Mouse (Mus musculus): ENCODE measurements around the gene Klrb1b. TPM values are rescaled to one million over a fixed set of nuclear protein-coding genes. Genes with fewer than 3 reads are reported as not detected.

The Klrb1b gene
- polyA plus RNA-seq (2014; fragmentation: Illumina TruSeq; extraction: RNeasy Lipid Tissue Mini Kit (QIAGEN cat#74804); ENCODE audit: low read depth, low replicate concordance): not detected

GRCm38 (mm10) chr6:128826132-128826531 lies at the start of gene Klrb1b, which contains the start of gene Gm44511:
TSS of gene Klrb1b (minus strand) at chr6:128826331.
TSS of gene Gm44511 (minus strand) at chr6:128826315.

GRCm38 (mm10) chr6:128789115-128789514 lies 37.0 kb downstream of the Klrb1b start, which contains the start of gene Klrb1c:
TSS of gene Klrb1c (minus strand) at chr6:128789215.

Other genes starting within 250 kb of the Klrb1b start
- not detected for gene A2ml1, start 244.7 kb downstream of the Klrb1b start, polyA plus RNA-seq (2014; fragmentation: Illumina TruSeq; extraction: RNeasy Lipid Tissue Mini Kit (QIAGEN cat#74804); ENCODE audit: low read depth, low replicate concordance)
- gene Klrb1a, start 202.8 kb downstream of the Klrb1b start, polyA plus RNA-seq (2014; fragmentation: Illumina TruSeq; extraction: RNeasy Lipid Tissue Mini Kit (QIAGEN cat#74804); ENCODE audit: low read depth, low replicate concordance): not detected
- gene Clec2h, start 163.9 kb downstream of the Klrb1b start, polyA plus RNA-seq (2014; fragmentation: Illumina TruSeq; extraction: RNeasy Lipid Tissue Mini Kit (QIAGEN cat#74804); ENCODE audit: low read depth, low replicate concordance): not detected
- not detected for gene Klrb1, start 103.3 kb downstream of the Klrb1b start, polyA plus RNA-seq (2014; fragmentation: Illumina TruSeq; extraction: RNeasy Lipid Tissue Mini Kit (QIAGEN cat#74804); ENCODE audit: low read depth, low replicate concordance)
- not detected for gene Klrb1c, start 37.1 kb downstream of the Klrb1b start, polyA plus RNA-seq (2014; fragmentation: Illumina TruSeq; extraction: RNeasy Lipid Tissue Mini Kit (QIAGEN cat#74804); ENCODE audit: low read depth, low replicate concordance)
- gene Gm44511, start within 50 bp of the Klrb1b start, polyA plus RNA-seq (2014; fragmentation: Illumina TruSeq; extraction: RNeasy Lipid Tissue Mini Kit (QIAGEN cat#74804); ENCODE audit: low read depth, low replicate concordance): not detected
- not detected for gene Clec2i, start 61.3 kb upstream of the Klrb1b start, polyA plus RNA-seq (2014; fragmentation: Illumina TruSeq; extraction: RNeasy Lipid Tissue Mini Kit (QIAGEN cat#74804); ENCODE audit: low read depth, low replicate concordance)
- gene BC035044, start 64.8 kb upstream of the Klrb1b start, polyA plus RNA-seq (2014; fragmentation: Illumina TruSeq; extraction: RNeasy Lipid Tissue Mini Kit (QIAGEN cat#74804); ENCODE audit: low read depth, low replicate concordance): 0.39 TPM
- not detected for gene Clec2g, start 108.0 kb upstream of the Klrb1b start, polyA plus RNA-seq (2014; fragmentation: Illumina TruSeq; extraction: RNeasy Lipid Tissue Mini Kit (QIAGEN cat#74804); ENCODE audit: low read depth, low replicate concordance)
- gene Klrb1f, start 219.6 kb upstream of the Klrb1b start, polyA plus RNA-seq (2014; fragmentation: Illumina TruSeq; extraction: RNeasy Lipid Tissue Mini Kit (QIAGEN cat#74804); ENCODE audit: low read depth, low replicate concordance): not detected

Measured in heart, adult 10 weeks (tissue).